Mouse (Mus musculus) erythroblast, embryonic 14.5 days (primary cell): ENCODE data around the gene Sfrp2.

ENCODE experiments used
- GATA1 ChIP-seq: IDR thresholded peaks from 2 replicates; pipeline ENCODE4 v1.6.1; 2012; ENCODE audit warnings: low read length, inconsistent platforms, mixed read lengths
- TAL1 ChIP-seq: IDR thresholded peaks from 3 replicates; pipeline ENCODE4 v1.6.1; 2012; ENCODE audit warnings: low read length, inconsistent platforms, mixed read lengths

GRCm38 (mm10) chr3:83787086-83787485, 21.0 kb downstream of the Sfrp2 start:
- TF ChIP-seq GATA1 (no peak), TAL1 (no peak)
